Mouse (Mus musculus) lung, embryonic 16.5 days (tissue): ENCODE measurements around the gene Fam186b. TPM values are rescaled to one million over a fixed set of nuclear protein-coding genes. Genes with fewer than 3 reads are reported as not detected.
"Not testable (repeated sequence)": the region's sequence is repeated elsewhere in the genome, so short reads cannot be mapped to it uniquely, and the experiment has no call there.

Experiments used
- ATAC-seq: fragments of 200-750 bp; cut with Nextera tagmentation; 2 replicates; pipeline ENCODE4 v1.8.0; 2017; ENCODE audit warnings: low read depth, mild to moderate bottlenecking, moderate library complexity
- H3K27ac ChIP-seq: fragments of 300-500 bp; sonication (generic); 2 replicates; pipeline ENCODE4 v1.5.1; 2014; ENCODE audit warnings: mild to moderate bottlenecking, control low read depth, low read length
- H3K27me3 ChIP-seq: fragments of 300-500 bp; sonication (generic); 2 replicates; pipeline ENCODE4 v1.6.1; 2014; ENCODE audit warnings: low read depth, low read length, mixed read lengths; ENCODE audit not compliant: control insufficient read depth, insufficient read depth
- H3K36me3 ChIP-seq: fragments of 300-500 bp; sonication (generic); 2 replicates; pipeline ENCODE4 v1.6.1; 2014; ENCODE audit warnings: low read length; ENCODE audit not compliant: control insufficient read depth, insufficient read depth
- H3K4me1 ChIP-seq: fragments of 300-500 bp; sonication (generic); replicated peaks from 2 replicates; pipeline ENCODE4 v1.6.1; 2014; ENCODE audit warnings: low read length, mixed read lengths; ENCODE audit not compliant: control insufficient read depth, insufficient read depth
- H3K4me2 ChIP-seq: fragments of 300-500 bp; sonication (generic); 2 replicates; pipeline ENCODE4 v1.6.1; 2014; ENCODE audit warnings: low read depth, low read length, control low read depth
- H3K4me3 ChIP-seq: fragments of 300-500 bp; sonication (generic); 2 replicates; pipeline ENCODE4 v1.5.1; 2014; ENCODE audit warnings: mild to moderate bottlenecking, low read length, control low read depth
- H3K9ac ChIP-seq: fragments of 300-500 bp; sonication (generic); 2 replicates; pipeline ENCODE4 v1.6.1; 2014; ENCODE audit warnings: low read length, control low read depth
- H3K9me3 ChIP-seq: fragments of 300-500 bp; sonication (generic); 2 replicates; pipeline ENCODE4 v1.6.1; 2016; ENCODE audit warnings: low read length; ENCODE audit not compliant: control insufficient read depth
- WGBS: fragments of 180-500 bp; shearing (Covaris S2); extraction: QIAGEN DNeasy Blood & Tissue Kit; methylation state at CpG from one replicate; pipeline ENCODE4 v1.1.7; 2014; 5-methylcytosine and 5-hydroxymethylcytosine counted together
- polyA plus RNA-seq: library from polyadenylated mRNA; unstranded; fragments of >200 nt; fragmentation: Nextera tagmentation; extraction: Ambion mirVana; gene quantifications from 2 replicates; pipeline ENCODE4 v1.2.1, GENCODE M21; 2015

The Fam186b gene
- polyA plus RNA-seq, 1 experiment from 2014 or later, result 0.23 TPM

GRCm38 (mm10) chr15:99249938-99250337 lies 45.8 kb downstream of the Fam186b start:
- Histone ChIP-seq H3K27me3 (no peaks in the 10 kb centered on the region), H3K36me3 (peaks cover 15% of the 10 kb centered on the region), H3K27ac (no peak overlapping the region), H3K4me1 (peaks cover 5% of the 10 kb centered on the region; the same call in 1 of the 2 replicates), H3K4me2 (no peak overlapping the region), H3K9me3 (no peaks in the 10 kb centered on the region), H3K9ac (no peak overlapping the region), H3K4me3 (no peak overlapping the region)
- WGBS, result 90% methylated on average over 9 of the region's 11 CpGs
- ATAC-seq, result no peak

GRCm38 (mm10) chr15:99248972-99249371 lies 46.7 kb downstream of the Fam186b start:
- WGBS, result 78% methylated on average over 9 of the region's 9 CpGs
- Histone ChIP-seq H3K4me1 (peaks cover 5% of the 10 kb centered on the region; the same call in 1 of the 2 replicates), H3K27me3 (no peaks in the 10 kb centered on the region), H3K4me2 (no peak overlapping the region), H3K27ac (no peak overlapping the region), H3K36me3 (peaks cover 18% of the 10 kb centered on the region), H3K9ac (no peak overlapping the region), H3K9me3 (no peaks in the 10 kb centered on the region), H3K4me3 (no peak overlapping the region)
- no peak for ATAC-seq

- H3K9me3 ChIP-seq, H3K4me2 ChIP-seq, H3K4me3 ChIP-seq, H3K27me3 ChIP-seq, H3K27ac ChIP-seq, H3K9ac ChIP-seq, ATAC-seq, H3K4me1 ChIP-seq: not testable (repeated sequence)
- H3K36me3 ChIP-seq, result peaks cover 33% of the 10 kb centered on the region
- WGBS, result 89% methylated on average over 6 of the region's 6 CpGs
Observed at GRCm38 (mm10) chr15:99246736-99247135, 49.0 kb downstream of the Fam186b start.

GRCm38 (mm10) chr15:99242045-99242444 lies 53.6 kb downstream of the Fam186b start:
- WGBS, result 93% methylated on average over 10 of the region's 10 CpGs
- no peaks in the 10 kb centered on the region for H3K9me3 ChIP-seq
- H3K4me2 ChIP-seq, result no peak overlapping the region
- ATAC-seq, result no peak
- peaks cover 26% of the 10 kb centered on the region for H3K36me3 ChIP-seq
- H3K27ac ChIP-seq, result no peak overlapping the region
- H3K4me1 ChIP-seq, result no peaks in the 10 kb centered on the region
- H3K4me3 ChIP-seq, result no peak overlapping the region
- no peaks in the 10 kb centered on the region for H3K27me3 ChIP-seq
- H3K9ac ChIP-seq, result no peak overlapping the region

- Histone ChIP-seq H3K27ac (no peak overlapping the region), H3K36me3 (peaks cover 24% of the 10 kb centered on the region), H3K4me3 (no peak overlapping the region), H3K9ac (no peak overlapping the region), H3K27me3 (no peaks in the 10 kb centered on the region), H3K9me3 (no peaks in the 10 kb centered on the region), H3K4me2 (no peak overlapping the region), H3K4me1 (no peaks in the 10 kb centered on the region)
- 75% methylated on average over 4 of the region's 4 CpGs for WGBS
- ATAC-seq, result no peak
Observed at GRCm38 (mm10) chr15:99241249-99241648, 54.4 kb downstream of the Fam186b start.

GRCm38 (mm10) chr15:99240129-99240528 lies 55.6 kb downstream of the Fam186b start:
- Histone ChIP-seq H3K9ac (no peak overlapping the region), H3K27me3 (no peaks in the 10 kb centered on the region), H3K4me1 (no peaks in the 10 kb centered on the region), H3K4me2 (no peak overlapping the region), H3K27ac (no peak overlapping the region), H3K9me3 (no peaks in the 10 kb centered on the region), H3K36me3 (peaks cover 22% of the 10 kb centered on the region), H3K4me3 (no peak overlapping the region)
- no peak for ATAC-seq
- 71% methylated on average over 4 of the region's 4 CpGs for WGBS

- 49% methylated on average over 11 of the region's 11 CpGs for WGBS
- Histone ChIP-seq H3K9ac (no peak overlapping the region), H3K36me3 (peaks cover 10% of the 10 kb centered on the region), H3K4me1 (no peaks in the 10 kb centered on the region), H3K27ac (no peak overlapping the region), H3K9me3 (no peaks in the 10 kb centered on the region), H3K27me3 (peaks cover 7% of the 10 kb centered on the region), H3K4me3 (no peak overlapping the region), H3K4me2 (no peak overlapping the region)
- no peak for ATAC-seq
Observed at GRCm38 (mm10) chr15:99238006-99238405, 57.7 kb downstream of the Fam186b start.

- H3K36me3 ChIP-seq, result no peaks in the 10 kb centered on the region
- WGBS, result 33% methylated on average over 12 of the region's 12 CpGs
- no peak for ATAC-seq
Observed at GRCm38 (mm10) chr15:99234326-99235010, 61.2 kb downstream of the Fam186b start.

GRCm38 (mm10) chr15:99233719-99234118 lies 62.0 kb downstream of the Fam186b start:
- H3K4me3 ChIP-seq, result no peak overlapping the region
- no peaks in the 10 kb centered on the region for H3K4me1 ChIP-seq
- H3K27me3 ChIP-seq, result peaks cover 20% of the 10 kb centered on the region
- no peak for ATAC-seq
- no peak overlapping the region for H3K4me2 ChIP-seq
- no peaks in the 10 kb centered on the region for H3K9me3 ChIP-seq
- H3K36me3 ChIP-seq, result no peaks in the 10 kb centered on the region
- 52% methylated on average over 17 of the region's 17 CpGs for WGBS
- no peak overlapping the region for H3K9ac ChIP-seq
- H3K27ac ChIP-seq, result no peak overlapping the region

More at GRCm38 (mm10) chr15:99234326-99235010, 61.2 kb downstream of the Fam186b start:
- Histone ChIP-seq H3K4me2 (no peak overlapping the region), H3K9me3 (no peaks in the 10 kb centered on the region), H3K27me3 (peaks cover 12% of the 10 kb centered on the region), H3K4me1 (no peaks in the 10 kb centered on the region), H3K4me3 (no peak overlapping the region), H3K9ac (no peak overlapping the region), H3K27ac (no peak overlapping the region)
